Mouse (Mus musculus) inflammation-experienced regulatory T-cells, adult 6 months (primary cell): ENCODE results near the gene Kcnh8. TPM values are rescaled to one million over a fixed set of nuclear protein-coding genes. Genes with fewer than 3 reads are reported as not detected.

ENCODE experiments used
- ATAC-seq: one replicate; pipeline ENCODE4 v1.8.0; 2017
- polyA plus RNA-seq, 3 experiments: library from polyadenylated mRNA; unstranded; fragments of 100-300 nt; shearing (Covaris generic); gene quantifications; one replicate each; pipeline ENCODE4 v1.2.1; 2017

Kcnh8 gene
- polyA plus RNA-seq: not detected

DNA sequence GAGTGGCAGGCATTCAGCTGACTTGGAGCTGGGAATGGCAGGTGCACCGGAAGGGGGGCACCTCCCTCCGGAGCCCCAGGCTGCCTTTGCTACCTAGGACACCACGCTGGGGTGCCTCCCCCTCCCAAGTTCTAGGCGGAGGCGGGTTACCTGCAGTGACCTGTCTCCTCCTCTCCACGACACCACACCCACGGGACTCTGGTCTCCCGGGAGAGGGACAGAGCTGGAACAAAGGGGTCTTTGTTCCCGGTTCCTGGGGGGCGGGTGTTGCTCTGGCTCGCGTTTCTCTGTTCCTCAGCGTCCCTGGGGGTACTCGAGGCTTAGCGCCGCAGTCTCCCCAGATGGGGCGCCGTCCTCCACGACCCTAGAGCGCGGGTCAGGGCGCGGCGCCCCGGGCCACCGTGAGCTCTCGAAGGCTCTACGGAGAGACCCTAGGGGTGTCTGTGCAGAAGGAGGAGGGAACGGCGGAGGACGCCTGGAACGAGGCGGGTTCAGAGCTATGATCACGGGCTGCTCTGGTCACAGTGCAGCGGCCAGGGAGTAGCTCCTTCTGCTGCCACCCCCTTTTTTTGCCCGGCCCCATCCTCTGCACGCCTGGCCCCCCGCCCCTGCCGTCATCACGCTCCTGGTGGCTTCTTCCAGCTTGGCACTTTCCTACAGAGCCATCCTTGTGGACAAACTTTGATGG, at the start of gene Kcnh8:
Gene Kcnh8 (plus strand): TSS at position 617 of the 688 bp plus-strand sequence.
- ATAC-seq: peak; percentile 13

GRCm38 (mm10) chr17:52559961-52560720, 42.4 kb upstream of the Kcnh8 start:
- peak; percentile 94 for ATAC-seq

DNA sequence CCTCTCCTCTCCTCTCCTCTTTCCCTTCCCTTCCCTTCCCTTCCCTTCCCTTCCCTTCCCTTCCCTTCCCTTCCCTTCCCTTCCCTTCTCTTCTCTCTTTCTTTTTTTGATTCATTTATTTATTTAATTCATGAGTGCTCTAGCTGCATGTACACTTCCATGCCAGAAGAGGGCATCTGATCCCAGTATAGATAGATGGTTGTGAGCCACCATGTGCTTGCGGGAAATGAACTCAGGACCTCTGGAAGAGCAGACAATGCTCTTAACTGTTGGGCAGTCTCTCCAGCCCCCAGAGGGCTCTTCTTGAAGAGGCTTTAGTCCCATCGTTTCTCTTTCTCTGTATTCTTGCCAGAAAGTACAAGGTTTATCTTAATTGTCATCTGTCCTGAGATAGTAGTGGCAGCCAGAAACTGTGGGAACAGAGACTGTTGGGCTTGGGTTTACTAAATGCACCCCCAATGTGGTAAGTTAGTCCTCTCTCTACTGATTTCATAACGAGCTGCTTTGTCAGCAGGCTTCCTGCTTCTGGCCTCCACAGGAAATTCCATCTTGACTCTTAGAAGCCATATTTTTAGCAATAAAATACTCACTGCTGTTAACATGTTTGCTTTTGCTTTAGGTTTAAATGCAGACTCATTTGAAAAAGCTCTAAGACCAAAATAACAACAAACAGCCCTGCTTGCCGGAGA, 36.9 kb upstream of the Kcnh8 start:
- ATAC-seq: no peak

- ATAC-seq: no peak
Observed at GRCm38 (mm10) chr17:52569584-52570270, 32.8 kb upstream of the Kcnh8 start.

GRCm38 (mm10) chr17:52572229-52572628, 30.3 kb upstream of the Kcnh8 start:
- ATAC-seq: no peak

- peak; percentile 78 for ATAC-seq
Observed at GRCm38 (mm10) chr17:52591503-52592194, 10.9 kb upstream of the Kcnh8 start.

DNA sequence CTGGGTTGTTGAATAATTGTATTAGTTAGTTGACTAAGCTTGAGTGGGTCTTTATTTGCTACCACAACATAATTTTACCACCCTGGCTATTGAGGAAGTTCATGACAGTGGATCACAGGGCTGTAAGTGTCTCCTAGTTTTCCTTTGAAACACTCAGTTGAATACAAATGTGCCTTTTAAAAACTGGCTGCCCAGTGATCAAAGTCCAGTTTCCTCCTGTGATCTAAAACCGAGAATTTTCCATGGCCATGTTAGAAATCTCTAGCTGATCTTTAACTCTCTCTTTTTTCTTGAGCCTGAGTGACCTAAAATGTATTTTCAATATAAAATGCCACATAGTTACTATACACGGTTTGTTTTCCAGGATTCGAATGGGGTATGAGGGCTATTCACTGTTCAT, 3.4 kb upstream of the Kcnh8 start:
- no peak for ATAC-seq

DNA sequence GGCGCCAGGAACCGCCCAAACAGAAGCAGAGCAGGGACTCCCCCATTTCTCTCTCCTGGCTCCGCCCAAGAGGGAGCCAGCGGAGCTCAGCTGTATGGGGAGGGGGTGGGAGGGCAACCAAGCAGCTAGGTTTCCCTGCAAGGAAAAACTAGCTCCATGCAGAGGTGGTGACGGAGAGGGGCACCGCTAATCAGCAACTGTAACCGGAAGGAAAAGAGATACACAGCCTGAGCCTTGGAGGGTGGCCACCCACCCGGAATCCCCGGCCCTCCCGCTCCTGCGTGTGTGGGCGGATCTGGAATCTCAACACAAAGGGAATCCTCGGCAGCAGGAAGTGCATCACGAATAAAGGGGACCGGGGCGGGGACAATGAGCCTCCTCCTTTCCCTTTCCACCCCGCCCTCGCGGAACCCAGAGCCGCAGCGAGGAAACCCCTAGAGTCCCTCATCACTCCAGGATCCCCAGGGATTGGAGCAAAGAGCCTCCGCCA, 1.6 kb upstream of the Kcnh8 start:
- ATAC-seq: peak; percentile 76

- no peak for ATAC-seq
Observed at GRCm38 (mm10) chr17:52602781-52603170, 267 bp downstream of the Kcnh8 start.

GRCm38 (mm10) chr17:52603411-52603810, 902 bp downstream of the Kcnh8 start:
- ATAC-seq: no peak

DNA sequence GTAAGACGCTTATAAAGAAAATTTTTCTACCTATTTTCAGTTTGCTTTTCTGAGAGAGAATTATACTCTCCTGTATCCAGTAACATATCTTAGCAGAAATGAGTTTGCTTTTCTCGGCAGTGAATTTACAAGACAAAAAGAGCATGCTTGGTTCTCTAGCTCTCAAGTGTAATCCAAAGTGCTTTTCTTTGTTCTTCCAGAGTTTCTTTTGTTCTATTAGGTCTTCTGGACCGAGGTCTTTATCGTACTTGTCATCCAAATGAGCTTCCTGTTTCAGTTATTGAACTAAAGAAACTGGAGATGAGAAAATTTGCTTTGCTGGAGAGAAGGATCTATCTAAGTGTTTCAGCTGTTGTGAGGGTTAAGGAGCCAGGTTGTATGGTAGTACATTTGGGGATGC, 8.9 kb downstream of the Kcnh8 start:
- ATAC-seq: no peak

GRCm38 (mm10) chr17:52649186-52649585, 46.7 kb downstream of the Kcnh8 start:
- no peak for ATAC-seq

- no peak for ATAC-seq
Observed at GRCm38 (mm10) chr17:52691988-52692387, 89.5 kb downstream of the Kcnh8 start.

DNA sequence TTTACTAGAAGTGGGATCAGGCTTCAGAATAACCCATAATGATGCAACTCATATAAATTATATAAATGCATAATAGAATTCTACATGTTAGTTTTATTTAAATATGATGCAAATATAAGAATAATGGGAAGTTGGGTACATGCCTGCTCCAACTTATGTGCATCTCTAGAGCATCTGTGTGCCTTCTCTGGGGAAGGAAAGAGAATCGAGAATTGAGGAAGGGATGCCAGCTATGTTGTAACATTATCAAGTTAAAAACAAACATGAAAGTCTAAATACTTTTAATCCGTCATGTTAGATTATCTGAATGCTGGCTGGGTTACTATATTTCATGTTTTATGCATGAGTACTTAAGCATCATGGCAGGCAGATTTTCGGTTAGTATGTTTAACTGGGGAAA, 99.4 kb downstream of the Kcnh8 start:
- ATAC-seq: no peak

- no peak for ATAC-seq
Observed at GRCm38 (mm10) chr17:52712319-52712718, 109.8 kb downstream of the Kcnh8 start.

DNA sequence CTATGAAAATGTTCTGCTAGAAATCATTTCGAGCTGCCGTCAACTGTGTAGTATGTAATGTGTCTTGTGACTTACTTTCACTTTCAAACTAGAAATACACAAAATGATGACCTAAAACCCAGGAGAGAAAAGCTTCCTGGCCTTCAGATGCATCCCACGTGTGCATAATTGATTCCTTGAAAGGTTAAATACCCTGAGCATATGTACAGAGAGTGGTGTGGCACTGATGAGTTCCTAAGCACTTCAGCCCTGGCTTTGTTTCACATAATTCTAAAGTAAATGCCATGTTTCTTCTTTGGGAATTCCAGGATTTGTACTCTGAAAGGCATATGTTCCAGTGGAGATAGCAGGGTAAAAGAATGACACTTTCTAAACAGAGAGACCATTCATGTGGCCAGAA, 119.7 kb downstream of the Kcnh8 start:
- no peak for ATAC-seq

DNA sequence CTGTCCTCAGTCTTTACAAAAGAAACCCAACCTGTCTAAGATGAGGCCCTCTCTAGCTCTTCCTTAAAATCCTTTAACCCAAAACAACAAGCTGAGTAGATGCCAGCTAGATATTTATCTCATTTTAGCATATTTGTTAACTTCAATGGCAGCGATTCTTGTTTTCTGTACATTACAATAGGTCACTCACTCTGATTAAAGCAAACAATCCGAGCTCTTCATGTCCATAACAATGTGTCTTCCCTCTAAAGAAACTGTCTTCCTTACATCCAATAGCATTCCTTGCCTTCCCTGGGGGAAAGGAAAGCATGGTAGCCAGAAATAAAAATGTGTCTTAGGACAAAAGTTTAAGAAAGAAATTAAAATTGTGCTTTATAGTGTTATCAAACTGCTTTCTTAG, 126.3 kb downstream of the Kcnh8 start:
- no peak for ATAC-seq

DNA sequence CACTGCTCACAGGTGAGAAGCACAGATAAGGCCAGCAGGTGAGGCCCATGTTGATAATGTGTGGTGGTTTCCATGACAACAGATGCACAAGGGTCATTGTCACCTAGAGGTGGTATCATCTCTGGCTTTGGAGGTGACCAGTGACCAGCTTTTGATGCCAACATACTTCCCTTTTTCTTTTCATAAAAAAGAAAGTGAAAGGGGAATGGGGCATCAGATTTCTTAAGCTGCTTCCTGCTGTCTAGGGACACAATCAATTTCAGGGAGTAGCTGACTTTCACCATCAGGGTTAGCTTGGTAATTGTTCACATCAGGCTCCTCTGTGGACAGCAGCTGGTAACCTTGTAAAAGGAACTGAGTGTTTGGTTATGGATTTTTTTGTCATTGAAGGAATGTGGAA, 135.9 kb downstream of the Kcnh8 start:
- no peak for ATAC-seq

DNA sequence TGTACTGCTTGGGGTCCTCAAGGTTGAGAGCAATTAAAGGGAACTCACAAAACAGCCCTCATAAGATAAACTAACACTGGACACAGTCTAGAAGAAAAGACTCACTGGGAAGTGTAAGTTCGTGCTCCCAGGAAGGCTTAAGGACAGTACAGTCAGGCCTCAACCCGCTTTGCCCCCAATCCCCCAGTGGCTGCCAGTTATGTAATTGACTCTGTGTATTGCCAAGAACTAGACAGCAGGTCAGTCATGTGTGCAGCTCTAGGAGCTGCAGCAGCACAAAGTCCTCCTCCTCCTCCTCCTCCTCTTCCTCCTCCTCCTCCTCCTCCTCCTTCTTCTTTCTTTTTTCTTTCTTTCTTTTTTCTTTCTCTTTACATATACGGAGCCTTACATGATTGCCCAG, 185.6 kb downstream of the Kcnh8 start:
- no peak for ATAC-seq

DNA sequence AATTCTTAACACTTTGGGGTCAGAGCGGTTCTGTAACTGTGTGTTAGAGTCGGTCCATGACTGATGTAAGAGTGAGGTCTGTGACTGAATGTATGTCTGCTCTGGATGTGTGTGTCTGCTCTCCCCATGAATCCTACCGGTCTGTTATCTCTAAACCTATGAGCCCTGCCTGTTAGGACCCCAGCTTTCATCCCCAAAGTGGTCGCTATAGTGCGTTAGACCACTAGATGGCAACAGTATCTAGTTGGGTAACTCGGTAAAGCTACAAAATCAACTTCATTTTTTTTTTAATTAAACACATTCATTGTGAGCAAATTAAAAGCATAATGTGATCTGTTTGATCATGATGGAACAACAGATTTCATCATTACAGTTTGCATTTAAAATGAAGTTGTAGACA, 202.0 kb downstream of the Kcnh8 start:
- no peak for ATAC-seq

DNA sequence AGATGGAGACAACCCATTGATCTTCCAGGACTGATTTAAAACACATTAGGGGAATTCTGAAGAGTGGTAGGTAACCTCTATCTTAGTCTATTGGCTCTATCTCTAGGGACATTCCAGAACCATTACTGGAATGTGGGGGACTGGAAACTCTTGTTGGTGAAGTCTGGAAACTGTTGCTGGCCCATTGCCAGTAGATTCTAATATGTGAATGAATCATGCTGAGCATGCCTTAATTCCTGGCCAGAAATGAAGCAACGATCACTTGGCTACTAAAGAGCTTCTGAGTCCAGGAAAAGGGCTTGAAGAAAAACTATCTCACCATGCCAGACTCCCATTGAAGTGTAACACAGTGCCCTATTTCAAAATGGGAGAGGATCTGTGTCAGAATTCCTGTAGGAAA, 208.3 kb downstream of the Kcnh8 start:
- ATAC-seq: no peak

DNA sequence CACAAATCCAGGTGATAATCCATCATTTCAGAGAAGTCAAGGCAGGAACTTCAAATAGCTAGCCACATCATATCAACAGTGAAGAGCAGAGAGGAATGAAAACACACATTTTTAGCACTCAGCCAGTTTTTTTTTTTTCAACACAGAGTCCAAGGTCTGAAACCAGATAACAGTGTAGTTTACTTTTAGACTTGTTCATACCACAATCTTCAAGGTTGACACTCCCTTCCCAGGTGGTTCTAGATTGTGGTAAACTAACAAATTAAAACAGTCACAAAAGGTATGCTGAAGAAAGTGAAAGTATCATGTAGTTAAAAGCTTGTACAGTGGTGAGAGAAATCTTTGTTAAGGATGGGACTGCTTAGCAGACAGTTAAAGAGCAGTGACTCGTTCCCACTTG, 216.5 kb downstream of the Kcnh8 start:
- ATAC-seq: no peak
